Mouse (Mus musculus) layer of hippocampus, postnatal 10 days (tissue): ENCODE measurements around the gene Bcl9l. TPM values are rescaled to one million over a fixed set of nuclear protein-coding genes. Genes with fewer than 3 reads are reported as not detected.
A peak's percentile ranks its signal among the peaks of the same experiment; 100 is the strongest.
"Not testable (repeated sequence)": the region's sequence is repeated elsewhere in the genome, so short reads cannot be mapped to it uniquely, and the experiment has no call there.

ENCODE experiments used
- DNase-seq, 2 experiments: peaks; one replicate each; pipeline ENCODE4 v3.0.0; 2021; ENCODE audit warnings: low spot score in 2 of 2
- long read RNA-seq: library from polyadenylated mRNA; stranded (forward); transcript quantifications from one replicate; pipeline ENCODE4 v2.0.0, GENCODE M21; 2023
- total RNA-seq, 2 experiments: library from RNA; stranded (reverse); gene quantifications; 2 replicates each; pipeline ENCODE4 v1.2.3; 2021

The Bcl9l gene
- 10 to 100 TPM; 91.2 to 97.7 TPM for total RNA-seq
- long read RNA-seq, partial matches to known transcripts, result 0 of 20 reads
- long read RNA-seq, other reads (novel, unspliced or antisense), result 20 of 20 reads

- peak; percentile 96 for DNase-seq
Measured at GRCm38 (mm10) chr9:44482552-44482951, at the start of gene Bcl9l. Gene Bcl9l, plus strand, starts transcription at chr9:44482825.

- DNase-seq, result no peak
Measured at GRCm38 (mm10) chr9:44435747-44436146, 46.9 kb upstream of the Bcl9l start.

GRCm38 (mm10) chr9:44440961-44441360 is 41.7 kb upstream of the Bcl9l start, which contains the start of gene Foxr1:
Gene Foxr1, minus strand, starts transcription at chr9:44441136.
- no peak for DNase-seq

- DNase-seq, result not testable (repeated sequence)
Measured at GRCm38 (mm10) chr9:44444402-44445025, 38.1 kb upstream of the Bcl9l start.

GRCm38 (mm10) chr9:44450387-44450786 is 32.2 kb upstream of the Bcl9l start:
- no peak for DNase-seq

- peak; percentile 94 to 95 for DNase-seq
Measured at GRCm38 (mm10) chr9:44454132-44454890, 28.3 kb upstream of the Bcl9l start.

- peak in 1 of 2 experiments; percentile 10 for DNase-seq
Measured at GRCm38 (mm10) chr9:44454891-44455220, 27.8 kb upstream of the Bcl9l start, which contains the start of gene Upk2. Gene Upk2, minus strand, starts transcription at chr9:44454976.

- peak; percentile 80 to 83 for DNase-seq
Measured at GRCm38 (mm10) chr9:44457035-44457742, 25.4 kb upstream of the Bcl9l start.

GRCm38 (mm10) chr9:44461950-44462349 is 20.7 kb upstream of the Bcl9l start:
- no peak for DNase-seq

- no peak for DNase-seq
Measured at GRCm38 (mm10) chr9:44468224-44468623, 14.4 kb upstream of the Bcl9l start.

- DNase-seq, result no peak
Measured at GRCm38 (mm10) chr9:44468800-44469199, 13.8 kb upstream of the Bcl9l start.

- no peak for DNase-seq
Measured at GRCm38 (mm10) chr9:44473184-44473583, 9.4 kb upstream of the Bcl9l start.

GRCm38 (mm10) chr9:44474327-44474726 is 8.3 kb upstream of the Bcl9l start:
- DNase-seq, result no peak

- DNase-seq, result peak in 1 of 2 experiments; percentile 36
Measured at GRCm38 (mm10) chr9:44475936-44476335, 6.7 kb upstream of the Bcl9l start.

GRCm38 (mm10) chr9:44477339-44478228 is 5.0 kb upstream of the Bcl9l start:
- DNase-seq, result peak; percentile 50 to 55

GRCm38 (mm10) chr9:44478229-44478921 is 4.2 kb upstream of the Bcl9l start:
- DNase-seq, result peak; percentile 74 to 81

GRCm38 (mm10) chr9:44478959-44479605 is 3.5 kb upstream of the Bcl9l start:
- peak; percentile 77 to 82 for DNase-seq

- peak; percentile 92 to 95 for DNase-seq
Measured at GRCm38 (mm10) chr9:44479628-44480428, 2.8 kb upstream of the Bcl9l start.

- no peak for DNase-seq
Measured at GRCm38 (mm10) chr9:44482112-44482511, 513 bp upstream of the Bcl9l start.
